Mouse (Mus musculus) spleen, adult 2 months (tissue): Measurements from ENCODE around the gene C1galt1c1.
A peak's percentile ranks its signal among the peaks of the same experiment; 100 is the strongest.

Experiments
- CTCF ChIP-seq: fragments of 200-500 bp; IDR thresholded peaks from 2 replicates; pipeline ENCODE4 v1.5.1; 2011; ENCODE audit warnings: mild to moderate bottlenecking, inconsistent platforms; ENCODE audit not compliant: insufficient read depth, insufficient read length, insufficient replicate concordance; ENCODE audit errors: extremely low read depth
- POLR2A ChIP-seq: fragments of 200-500 bp; IDR thresholded peaks from 2 replicates; pipeline ENCODE4 v1.6.1; 2011; ENCODE audit warnings: low read depth, low read length, inconsistent platforms

DNA sequence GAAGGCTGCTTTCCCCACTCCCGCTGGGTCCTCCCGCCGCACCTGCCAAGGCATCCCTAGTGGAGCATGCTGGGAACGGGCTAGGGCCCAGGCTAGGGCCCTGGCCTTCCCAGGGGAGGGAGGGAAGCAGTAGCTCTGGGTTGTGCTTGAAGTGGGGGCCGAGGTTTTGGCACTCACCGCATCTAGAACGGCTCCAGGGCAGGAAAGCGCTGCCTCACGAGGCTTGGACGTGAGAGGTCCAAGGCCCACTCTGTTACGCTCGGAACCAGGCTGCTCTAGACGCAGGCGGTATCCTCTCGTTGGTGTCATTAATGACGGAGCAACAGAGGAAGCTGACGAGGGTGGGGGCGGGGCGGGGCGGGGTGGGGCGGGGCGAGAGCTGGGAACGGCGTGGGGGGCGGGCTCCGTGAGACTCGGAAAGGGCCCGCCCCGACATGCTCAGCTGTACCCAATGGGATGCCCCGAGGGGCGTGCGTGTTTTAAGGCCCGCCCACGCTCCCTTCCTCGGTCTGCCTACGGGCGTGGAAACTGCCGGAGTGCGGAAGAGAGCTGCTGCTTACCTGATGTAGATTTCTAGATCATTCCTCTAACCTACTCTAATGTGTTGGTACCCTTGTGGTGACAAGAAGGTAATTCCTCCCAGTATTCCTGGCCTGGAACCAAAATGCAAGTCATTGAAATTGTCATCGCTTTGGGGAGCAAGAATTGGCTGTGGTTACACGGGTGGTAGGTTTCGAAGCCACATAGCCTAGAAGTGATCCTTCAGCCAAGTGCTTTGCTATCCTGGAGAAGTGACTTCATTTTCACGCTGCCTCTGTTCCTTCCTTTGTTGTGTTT, at the start of gene C1galt1c1:
- TF ChIP-seq CTCF (no peak), POLR2A (peak; percentile 19; the same call in 1 of the 2 replicates)
